Mouse (Mus musculus): ENCODE measurements around the gene Ptprm. TPM values are rescaled to one million over a fixed set of nuclear protein-coding genes. Genes with fewer than 3 reads are reported as not detected.

Ptprm gene
- polyA plus RNA-seq, 2 experiments = 0.66 to 0.79 TPM

GRCm38 (mm10) chr17:66697650-66698049 lies 656.6 kb downstream of the Ptprm start:
- Histone ChIP-seq H3K4me3 (ENCODE audit: insufficient read depth in 1 of 2, low read depth in 2 of 2, low read length in 2 of 2) (no peak overlapping the region), H3K36me3 (replicated peaks; ENCODE audit: control insufficient read depth, insufficient read depth, low read depth) (no peaks in the 10 kb centered on the region), H3K9ac (replicated peaks) (no peak overlapping the region), H3K27ac (no peak overlapping the region), H3K4me2 (ENCODE audit: low read depth) (no peak overlapping the region), H3K27me3 (ENCODE audit: control insufficient read depth, insufficient read depth, low read length) (no peaks in the 10 kb centered on the region), H3K4me1 (replicated peaks; ENCODE audit: control insufficient read depth in 2 of 2, insufficient read depth in 2 of 2, low read length in 1 of 2) (no peaks in the 10 kb centered on the region), H3K9me3 (ENCODE audit: control insufficient read depth, low read length) (no peaks in the 10 kb centered on the region)
- ATAC-seq (ENCODE audit: insufficient read depth) (no peak), DNase-seq (ENCODE audit: low read depth in 3 of 3, low spot score in 3 of 3) (no peak)
- 79% methylated on average over 12 of the region's 12 CpGs for WGBS (ENCODE audit: insufficient replicate concordance)
- TF ChIP-seq CTCF (IDR thresholded peaks at IDR 0.05; ENCODE audit: low read depth) (no peak), EP300 (IDR thresholded peaks at IDR 0.05; ENCODE audit: low read depth) (no peak)

GRCm38 (mm10) chr17:66696531-66697172 lies 657.6 kb downstream of the Ptprm start:
- ATAC-seq (ENCODE audit: insufficient read depth) (no peak), DNase-seq (ENCODE audit: low read depth in 3 of 3, low spot score in 3 of 3) (no peak)

GRCm38 (mm10) chr17:66694326-66694725 lies 659.9 kb downstream of the Ptprm start:
- ATAC-seq (ENCODE audit: insufficient read depth) = no peak
- Histone ChIP-seq H3K9me3 (ENCODE audit: control insufficient read depth, low read length) (no peaks in the 10 kb centered on the region), H3K4me3 (ENCODE audit: insufficient read depth in 1 of 2, low read depth in 2 of 2, low read length in 2 of 2) (no peak overlapping the region), H3K4me2 (ENCODE audit: low read depth) (no peak overlapping the region), H3K9ac (replicated peaks) (no peak overlapping the region), H3K4me1 (replicated peaks; ENCODE audit: control insufficient read depth in 2 of 2, insufficient read depth in 2 of 2, low read length in 1 of 2) (no peaks in the 10 kb centered on the region), H3K36me3 (replicated peaks; ENCODE audit: control insufficient read depth, insufficient read depth, low read depth) (no peaks in the 10 kb centered on the region), H3K27me3 (ENCODE audit: control insufficient read depth, insufficient read depth, low read length) (no peaks in the 10 kb centered on the region), H3K27ac (no peak overlapping the region)
- 42% methylated on average over 4 of the region's 4 CpGs for whole genome bisulfite sequencing (ENCODE audit: insufficient replicate concordance)
- TF ChIP-seq CTCF (IDR thresholded peaks at IDR 0.05; ENCODE audit: low read depth) (no peak), EP300 (IDR thresholded peaks at IDR 0.05; ENCODE audit: low read depth) (no peak)
- no peak for DNase-seq (ENCODE audit: low read depth in 3 of 3, low spot score in 3 of 3)

More at GRCm38 (mm10) chr17:66696531-66697172, 657.6 kb downstream of the Ptprm start:
- Histone ChIP-seq H3K9ac (replicated peaks) (no peak overlapping the region), H3K27ac (no peak overlapping the region), H3K36me3 (replicated peaks; ENCODE audit: control insufficient read depth, insufficient read depth, low read depth) (no peaks in the 10 kb centered on the region), H3K4me3 (ENCODE audit: insufficient read depth in 1 of 2, low read depth in 2 of 2, low read length in 2 of 2) (no peak overlapping the region), H3K9me3 (ENCODE audit: control insufficient read depth, low read length) (no peaks in the 10 kb centered on the region), H3K27me3 (ENCODE audit: control insufficient read depth, insufficient read depth, low read length) (no peaks in the 10 kb centered on the region), H3K4me1 (replicated peaks; ENCODE audit: control insufficient read depth in 2 of 2, insufficient read depth in 2 of 2, low read length in 1 of 2) (no peaks in the 10 kb centered on the region), H3K4me2 (ENCODE audit: low read depth) (no peak overlapping the region)
- 50% methylated on average over 10 of the region's 10 CpGs for WGBS (ENCODE audit: insufficient replicate concordance)
- TF ChIP-seq CTCF (IDR thresholded peaks at IDR 0.05; ENCODE audit: low read depth) (no peak), EP300 (IDR thresholded peaks at IDR 0.05; ENCODE audit: low read depth) (no peak)

- no peaks in the 10 kb centered on the region for H3K27me3 ChIP-seq (ENCODE audit: control insufficient read depth, insufficient read depth, low read length)
- no peak for TF ChIP-seq CTCF (IDR thresholded peaks at IDR 0.05; ENCODE audit: low read depth)
- H3K4me2 ChIP-seq (ENCODE audit: low read depth) = no peak overlapping the region
- no peaks in the 10 kb centered on the region for H3K4me1 ChIP-seq (replicated peaks; ENCODE audit: control insufficient read depth in 2 of 2, insufficient read depth in 2 of 2, low read length in 1 of 2)
- DNase-seq (ENCODE audit: low read depth in 3 of 3, low spot score in 3 of 3) (no peak), ATAC-seq (ENCODE audit: insufficient read depth) (no peak)
- no peaks in the 10 kb centered on the region for H3K36me3 ChIP-seq (replicated peaks; ENCODE audit: control insufficient read depth, insufficient read depth, low read depth)
- no peak overlapping the region for H3K9ac ChIP-seq (replicated peaks)
- WGBS (ENCODE audit: insufficient replicate concordance) = 66% methylated on average over 21 of the region's 21 CpGs
- H3K27ac ChIP-seq = no peak overlapping the region
- no peak overlapping the region for H3K4me3 ChIP-seq (ENCODE audit: insufficient read depth in 1 of 2, low read depth in 2 of 2, low read length in 2 of 2)
- no peaks in the 10 kb centered on the region for H3K9me3 ChIP-seq (ENCODE audit: control insufficient read depth, low read length)
Observed at GRCm38 (mm10) chr17:66693676-66694304, 660.5 kb downstream of the Ptprm start.

GRCm38 (mm10) chr17:66692941-66693675 lies 661.1 kb downstream of the Ptprm start:
- Histone ChIP-seq H3K27me3 (ENCODE audit: control insufficient read depth, insufficient read depth, low read length) (no peaks in the 10 kb centered on the region), H3K36me3 (replicated peaks; ENCODE audit: control insufficient read depth, insufficient read depth, low read depth) (no peaks in the 10 kb centered on the region), H3K9ac (replicated peaks) (no peak overlapping the region), H3K4me3 (ENCODE audit: insufficient read depth in 1 of 2, low read depth in 2 of 2, low read length in 2 of 2) (no peak overlapping the region), H3K4me1 (replicated peaks; ENCODE audit: control insufficient read depth in 2 of 2, insufficient read depth in 2 of 2, low read length in 1 of 2) (no peaks in the 10 kb centered on the region), H3K4me2 (ENCODE audit: low read depth) (no peak overlapping the region), H3K9me3 (ENCODE audit: control insufficient read depth, low read length) (no peaks in the 10 kb centered on the region), H3K27ac (no peak overlapping the region)
- ATAC-seq (ENCODE audit: insufficient read depth) (no peak), DNase-seq (ENCODE audit: low read depth in 3 of 3, low spot score in 3 of 3) (no peak)
- no peak for TF ChIP-seq CTCF (IDR thresholded peaks at IDR 0.05; ENCODE audit: low read depth)
- no peak for TF ChIP-seq EP300 (IDR thresholded peaks at IDR 0.05; ENCODE audit: low read depth)
- 75% methylated on average over 16 of the region's 16 CpGs for WGBS (ENCODE audit: insufficient replicate concordance)

Data from liver, embryonic 14.5 days (tissue).